Mouse (Mus musculus) cerebellum, adult 9-10 months (tissue): ENCODE measurements around the gene Ednra.
A peak's percentile ranks its signal among the peaks of the same experiment; 100 is the strongest.

Experiments
- DNase-seq: peaks from one replicate; pipeline ENCODE4 v3.0.0; 2022

Ednra gene

GRCm38 (mm10) chr8:77640093-77640839, 84.0 kb downstream of the Ednra start:
- no peak for DNase-seq

- DNase-seq = no peak
Observed at GRCm38 (mm10) chr8:77637593-77637992, 86.7 kb downstream of the Ednra start.

GRCm38 (mm10) chr8:77634035-77634434, 90.2 kb downstream of the Ednra start:
- DNase-seq = no peak

- no peak for DNase-seq
Observed at GRCm38 (mm10) chr8:77633211-77633610, 91.1 kb downstream of the Ednra start.

- no peak for DNase-seq
Observed at GRCm38 (mm10) chr8:77630691-77631090, 93.6 kb downstream of the Ednra start.

- DNase-seq = peak; percentile 31
Observed at GRCm38 (mm10) chr8:77629858-77630537, 94.3 kb downstream of the Ednra start.

- DNase-seq = no peak
Observed at GRCm38 (mm10) chr8:77623677-77624209, 100.5 kb downstream of the Ednra start.

- no peak for DNase-seq
Observed at GRCm38 (mm10) chr8:77617916-77618315, 106.3 kb downstream of the Ednra start.
